Mouse (Mus musculus): Measurements from ENCODE around the gene AC141477.1. TPM values are rescaled to one million over a fixed set of nuclear protein-coding genes. Genes with fewer than 3 reads are reported as not detected.

Gene AC141477.1
- total RNA-seq, 1 experiment: not detected

- peak overlapping the region; percentile 53 to 59 for H3K4me3 ChIP-seq (ENCODE audit: insufficient read depth in 1 of 2, low read depth in 1 of 2, low read length in 2 of 2, poor library complexity in 1 of 2, severe bottlenecking in 1 of 2)
- H3K9ac ChIP-seq (ENCODE audit: insufficient read depth, low read depth, low read length, poor library complexity, severe bottlenecking): peak overlapping the region; percentile 53; the same call in 1 of the 2 replicates
- no peaks in the 10 kb centered on the region for H3K9me3 ChIP-seq (ENCODE audit: control insufficient read depth, insufficient read depth, low read depth, low read length)
- H3K4me1 ChIP-seq (ENCODE audit: control insufficient read depth in 2 of 2, insufficient read depth in 2 of 2, low read length in 2 of 2, poor library complexity in 1 of 2): no peaks in the 10 kb centered on the region; a peak in 1 of 4 replicates
- in situ Hi-C loops (cut with MboI; ENCODE audit: low sequenced_read_pairs in 2 of 2, unreplicated experiment in 2 of 2): no loop called here
- no peak overlapping the region for H3K27ac ChIP-seq (ENCODE audit: insufficient read depth, low read depth, low read length, poor library complexity, severe bottlenecking)
- no peak for TF ChIP-seq HCFC1 (IDR thresholded peaks at IDR 0.05; ENCODE audit: borderline replicate concordance, insufficient read depth, low read length)
- no peak for TF ChIP-seq ZC3H11A (IDR thresholded peaks at IDR 0.05; ENCODE audit: borderline replicate concordance, low read depth, low read length)
- no peak for TF ChIP-seq MAFK (IDR thresholded peaks at IDR 0.05; ENCODE audit: insufficient read depth, low read depth, low read length)
- no peak for TF ChIP-seq CHD2 (IDR thresholded peaks at IDR 0.05; ENCODE audit: low read depth, low read length)
- no peak for TF ChIP-seq ZNF384 (IDR thresholded peaks at IDR 0.05; ENCODE audit: low read depth, low read length)
- DNase-seq (ENCODE audit: low read depth, low spot score): no peak
- no peaks in the 10 kb centered on the region for H3K36me3 ChIP-seq (ENCODE audit: control insufficient read depth, insufficient read depth, low read length, poor library complexity, severe bottlenecking)
Observed at GRCm38 (mm10) chr10:76462721-76463120, 22.5 kb upstream of the AC141477.1 start.

GRCm38 (mm10) chr10:76462312-76462711 is 22.1 kb upstream of the AC141477.1 start:
- DNase-seq (ENCODE audit: low read depth, low spot score): no peak
- H3K36me3 ChIP-seq (ENCODE audit: control insufficient read depth, insufficient read depth, low read length, poor library complexity, severe bottlenecking): no peaks in the 10 kb centered on the region
- TF ChIP-seq ZNF384 (IDR thresholded peaks at IDR 0.05; ENCODE audit: low read depth, low read length) (no peak), ZC3H11A (IDR thresholded peaks at IDR 0.05; ENCODE audit: borderline replicate concordance, low read depth, low read length) (no peak), MAFK (IDR thresholded peaks at IDR 0.05; ENCODE audit: insufficient read depth, low read depth, low read length) (no peak), CHD2 (IDR thresholded peaks at IDR 0.05; ENCODE audit: low read depth, low read length) (no peak), HCFC1 (IDR thresholded peaks at IDR 0.05; ENCODE audit: borderline replicate concordance, insufficient read depth, low read length) (no peak)
- no peaks in the 10 kb centered on the region for H3K9me3 ChIP-seq (ENCODE audit: control insufficient read depth, insufficient read depth, low read depth, low read length)
- in situ Hi-C loops (cut with MboI; ENCODE audit: low sequenced_read_pairs in 2 of 2, unreplicated experiment in 2 of 2): no loop called here
- H3K9ac ChIP-seq (ENCODE audit: insufficient read depth, low read depth, low read length, poor library complexity, severe bottlenecking): no peak overlapping the region
- no peaks in the 10 kb centered on the region for H3K4me1 ChIP-seq (ENCODE audit: control insufficient read depth in 2 of 2, insufficient read depth in 2 of 2, low read length in 2 of 2, poor library complexity in 1 of 2)
- peak overlapping the region in 1 of 2 experiments; percentile 53; a peak in 2 of 4 replicates for H3K4me3 ChIP-seq (ENCODE audit: insufficient read depth in 1 of 2, low read depth in 1 of 2, low read length in 2 of 2, poor library complexity in 1 of 2, severe bottlenecking in 1 of 2)
- no peak overlapping the region for H3K27ac ChIP-seq (ENCODE audit: insufficient read depth, low read depth, low read length, poor library complexity, severe bottlenecking)

- Histone ChIP-seq H3K4me1 (ENCODE audit: control insufficient read depth in 2 of 2, insufficient read depth in 2 of 2, low read length in 2 of 2, poor library complexity in 1 of 2) (no peaks in the 10 kb centered on the region), H3K9ac (ENCODE audit: insufficient read depth, low read depth, low read length, poor library complexity, severe bottlenecking) (no peak overlapping the region), H3K27ac (ENCODE audit: insufficient read depth, low read depth, low read length, poor library complexity, severe bottlenecking) (no peak overlapping the region), H3K36me3 (ENCODE audit: control insufficient read depth, insufficient read depth, low read length, poor library complexity, severe bottlenecking) (no peaks in the 10 kb centered on the region), H3K9me3 (ENCODE audit: control insufficient read depth, insufficient read depth, low read depth, low read length) (no peaks in the 10 kb centered on the region), H3K4me3 (ENCODE audit: insufficient read depth in 1 of 2, low read depth in 1 of 2, low read length in 2 of 2, poor library complexity in 1 of 2, severe bottlenecking in 1 of 2) (no peak overlapping the region)
- TF ChIP-seq MAFK (IDR thresholded peaks at IDR 0.05; ENCODE audit: insufficient read depth, low read depth, low read length) (no peak), CHD2 (IDR thresholded peaks at IDR 0.05; ENCODE audit: low read depth, low read length) (no peak), ZNF384 (IDR thresholded peaks at IDR 0.05; ENCODE audit: low read depth, low read length) (no peak), HCFC1 (IDR thresholded peaks at IDR 0.05; ENCODE audit: borderline replicate concordance, insufficient read depth, low read length) (no peak), ZC3H11A (IDR thresholded peaks at IDR 0.05; ENCODE audit: borderline replicate concordance, low read depth, low read length) (no peak)
- DNase-seq (ENCODE audit: low read depth, low spot score): no peak
- in situ Hi-C loops (cut with MboI; ENCODE audit: low sequenced_read_pairs in 2 of 2, unreplicated experiment in 2 of 2): no loop called here
Observed at GRCm38 (mm10) chr10:76461255-76461654, 21.0 kb upstream of the AC141477.1 start.

GRCm38 (mm10) chr10:76455289-76455688 is 15.0 kb upstream of the AC141477.1 start:
- in situ Hi-C loops (cut with MboI; ENCODE audit: low sequenced_read_pairs in 2 of 2, unreplicated experiment in 2 of 2): no loop called here
- no peak overlapping the region for H3K4me3 ChIP-seq (ENCODE audit: insufficient read depth in 1 of 2, low read depth in 1 of 2, low read length in 2 of 2, poor library complexity in 1 of 2, severe bottlenecking in 1 of 2)
- H3K27ac ChIP-seq (ENCODE audit: insufficient read depth, low read depth, low read length, poor library complexity, severe bottlenecking): no peak overlapping the region
- no peak overlapping the region for H3K9ac ChIP-seq (ENCODE audit: insufficient read depth, low read depth, low read length, poor library complexity, severe bottlenecking)
- DNase-seq (ENCODE audit: low read depth, low spot score): peak; percentile 38
- no peaks in the 10 kb centered on the region; a peak in 1 of 4 replicates for H3K4me1 ChIP-seq (ENCODE audit: control insufficient read depth in 2 of 2, insufficient read depth in 2 of 2, low read length in 2 of 2, poor library complexity in 1 of 2)
- H3K9me3 ChIP-seq (ENCODE audit: control insufficient read depth, insufficient read depth, low read depth, low read length): no peaks in the 10 kb centered on the region
- no peaks in the 10 kb centered on the region for H3K36me3 ChIP-seq (ENCODE audit: control insufficient read depth, insufficient read depth, low read length, poor library complexity, severe bottlenecking)
- TF ChIP-seq ZC3H11A (IDR thresholded peaks at IDR 0.05; ENCODE audit: borderline replicate concordance, low read depth, low read length): no peak
- no peak for TF ChIP-seq HCFC1 (IDR thresholded peaks at IDR 0.05; ENCODE audit: borderline replicate concordance, insufficient read depth, low read length)
- TF ChIP-seq CHD2 (IDR thresholded peaks at IDR 0.05; ENCODE audit: low read depth, low read length): no peak
- no peak for TF ChIP-seq ZNF384 (IDR thresholded peaks at IDR 0.05; ENCODE audit: low read depth, low read length)
- no peak for TF ChIP-seq MAFK (IDR thresholded peaks at IDR 0.05; ENCODE audit: insufficient read depth, low read depth, low read length)

GRCm38 (mm10) chr10:76448851-76449250 is 8.6 kb upstream of the AC141477.1 start, which contains the start of gene 2610028H24Rik:
2610028H24Rik (plus strand) TSS chr10:76449081.
- TF ChIP-seq ZC3H11A (IDR thresholded peaks at IDR 0.05; ENCODE audit: borderline replicate concordance, low read depth, low read length) (no peak), CHD2 (IDR thresholded peaks at IDR 0.05; ENCODE audit: low read depth, low read length) (no peak), HCFC1 (IDR thresholded peaks at IDR 0.05; ENCODE audit: borderline replicate concordance, insufficient read depth, low read length) (no peak), ZNF384 (IDR thresholded peaks at IDR 0.05; ENCODE audit: low read depth, low read length) (no peak), MAFK (IDR thresholded peaks at IDR 0.05; ENCODE audit: insufficient read depth, low read depth, low read length) (no peak)
- Histone ChIP-seq H3K9ac (ENCODE audit: insufficient read depth, low read depth, low read length, poor library complexity, severe bottlenecking) (no peak within 1 kb of the TSS), H3K4me1 (ENCODE audit: control insufficient read depth in 2 of 2, insufficient read depth in 2 of 2, low read length in 2 of 2, poor library complexity in 1 of 2) (peaks cover 0 to 3% of the 10 kb centered on the region in 2 experiments; a peak in 1 of 4 replicates), H3K9me3 (ENCODE audit: control insufficient read depth, insufficient read depth, low read depth, low read length) (no peaks in the 10 kb centered on the region), H3K4me3 (ENCODE audit: insufficient read depth in 1 of 2, low read depth in 1 of 2, low read length in 2 of 2, poor library complexity in 1 of 2, severe bottlenecking in 1 of 2) (no peak within 1 kb of the TSS), H3K27ac (ENCODE audit: insufficient read depth, low read depth, low read length, poor library complexity, severe bottlenecking) (no peak within 1 kb of the TSS), H3K36me3 (ENCODE audit: control insufficient read depth, insufficient read depth, low read length, poor library complexity, severe bottlenecking) (no peaks in the 10 kb centered on the region)
- in situ Hi-C loops (cut with MboI; ENCODE audit: low sequenced_read_pairs in 2 of 2, unreplicated experiment in 2 of 2): no loop called here
- no peak for DNase-seq (ENCODE audit: low read depth, low spot score)

Measured in ES-E14 (cell line).